Mouse (Mus musculus) liver, embryonic 14.5 days (tissue): ENCODE results near the gene Nubp2. TPM values are rescaled to one million over a fixed set of nuclear protein-coding genes. Genes with fewer than 3 reads are reported as not detected.

Experiments
- ATAC-seq: fragments of 200-750 bp; cut with Nextera tagmentation; 2 replicates; pipeline ENCODE4 v1.8.0; 2017; ENCODE audit warnings: moderate number of reproducible peaks, mild to moderate bottlenecking, moderate library complexity; ENCODE audit not compliant: insufficient read depth
- DNase-seq, 3 experiments: peaks; one replicate each; pipeline ENCODE4 v3.0.0-alpha.2; 2012 to 2013; ENCODE audit warnings: low read depth in 3 of 3, low spot score in 3 of 3
- H3K27ac ChIP-seq: fragments of 300-500 bp; sonication (generic); 2 replicates; pipeline ENCODE4 v1.5.1; 2014; ENCODE audit warnings: moderate library complexity, mild to moderate bottlenecking, control low read depth, inconsistent platforms
- H3K27me3 ChIP-seq: fragments of 300-500 bp; sonication (generic); 2 replicates; pipeline ENCODE4 v1.6.1; 2014; ENCODE audit warnings: mild to moderate bottlenecking, low read length, moderate library complexity; ENCODE audit not compliant: control insufficient read depth, insufficient read depth
- H3K36me3 ChIP-seq: fragments of 300-500 bp; sonication (generic); replicated peaks from 2 replicates; pipeline ENCODE4 v1.6.1; 2014; ENCODE audit warnings: low read depth; ENCODE audit not compliant: control insufficient read depth, insufficient read depth
- H3K4me1 ChIP-seq, 2 experiments: fragments of 200-500 bp in 1 of 2; fragments of 300-500 bp in 1 of 2; sonication (generic) in 1 of 2; replicated peaks; 2 replicates each; pipeline ENCODE4 v1.6.1; 2012 to 2014; ENCODE audit warnings: antibody characterized with exemption in 1 of 2, inconsistent platforms in 1 of 2, low read length in 1 of 2; ENCODE audit not compliant: control insufficient read depth in 2 of 2, insufficient read depth in 2 of 2
- H3K4me2 ChIP-seq: fragments of 300-500 bp; sonication (generic); 2 replicates; pipeline ENCODE4 v1.6.1; 2014; ENCODE audit warnings: low read depth, mild to moderate bottlenecking, control low read depth, moderate library complexity
- H3K4me3 ChIP-seq, 2 experiments: fragments of 200-500 bp in 1 of 2; fragments of 300-500 bp in 1 of 2; sonication (generic) in 1 of 2; 2 replicates each; pipeline ENCODE4 v1.5.1; 2012 to 2014; ENCODE audit warnings: low read depth in 2 of 2, low read length in 2 of 2, mild to moderate bottlenecking in 2 of 2, control low read depth in 1 of 2, inconsistent platforms in 1 of 2, moderate library complexity in 1 of 2; ENCODE audit not compliant: insufficient read depth in 1 of 2
- H3K9ac ChIP-seq: fragments of 300-500 bp; sonication (generic); replicated peaks from 2 replicates; pipeline ENCODE4 v1.6.1; 2014; ENCODE audit warnings: mild to moderate bottlenecking, control low read depth, moderate library complexity
- H3K9me3 ChIP-seq: fragments of 300-500 bp; sonication (generic); 2 replicates; pipeline ENCODE4 v1.6.1; 2016; ENCODE audit warnings: low read length, mixed read lengths; ENCODE audit not compliant: control insufficient read depth
- CTCF ChIP-seq: IDR thresholded peaks from 2 replicates; pipeline ENCODE4 v1.5.1; 2016; ENCODE audit warnings: antibody characterized with exemption, low read depth, control low read depth
- EP300 ChIP-seq: IDR thresholded peaks from 2 replicates; pipeline ENCODE4 v1.6.1; 2016; ENCODE audit warnings: antibody characterized with exemption, low read depth
- WGBS: fragments of 180-500 bp; shearing (Covaris S2); extraction: QIAGEN DNeasy Blood & Tissue Kit; methylation state at CpG from one replicate; pipeline ENCODE4 v1.1.7; 2014; ENCODE audit not compliant: insufficient replicate concordance; 5-methylcytosine and 5-hydroxymethylcytosine counted together
- polyA plus RNA-seq, 2 experiments: library from polyadenylated mRNA; depleted of rRNA in 1 of 2; stranded (reverse) in 1 of 2; unstranded in 1 of 2; fragments of >200 nt; fragmentation: Nextera tagmentation in 1 of 2; extraction: Ambion mirVana in 1 of 2; gene quantifications; 2 replicates each; pipeline versions ENCODE4 v1.2.1 to v1.2.3; 2012 to 2014

Gene Nubp2
- polyA plus RNA-seq, 2 experiments: 30.8 to 80.1 TPM

- Histone ChIP-seq H3K27ac (no peak overlapping the region), H3K27me3 (no peaks in the 10 kb centered on the region), H3K4me3 (no peak overlapping the region), H3K9ac (no peak overlapping the region), H3K4me1 (peaks cover 14 to 22% of the 10 kb centered on the region in 2 experiments), H3K36me3 (peaks cover 59% of the 10 kb centered on the region), H3K9me3 (no peaks in the 10 kb centered on the region), H3K4me2 (peak overlapping the region; percentile 89; the same call in 1 of the 2 replicates)
- DNase-seq (no peak), ATAC-seq (no peak)
- WGBS: 75% methylated on average over 3 of the region's 3 CpGs
- TF ChIP-seq EP300 (no peak), CTCF (no peak)
These were observed 2.7 kb upstream of the Nubp2 start for GRCm38 (mm10) chr17:24888862-24889261.

GRCm38 (mm10) chr17:24887291-24888080, 1.3 kb upstream of the Nubp2 start:
- TF ChIP-seq CTCF (no peak), EP300 (no peak)
- peak overlapping the region; percentile 89 for H3K4me2 ChIP-seq
- 59% methylated on average over 18 of the region's 18 CpGs for WGBS
- no peaks in the 10 kb centered on the region for H3K27me3 ChIP-seq
- peaks cover 66% of the 10 kb centered on the region for H3K36me3 ChIP-seq
- peak overlapping the region; percentile 52 for H3K27ac ChIP-seq
- DNase-seq: no peak
- ATAC-seq: no peak
- H3K4me1 ChIP-seq: peaks cover 14 to 19% of the 10 kb centered on the region in 2 experiments
- H3K4me3 ChIP-seq: peak overlapping the region; percentile 85 to 96
- H3K9ac ChIP-seq: peak overlapping the region; percentile 81
- H3K9me3 ChIP-seq: no peaks in the 10 kb centered on the region

- Histone ChIP-seq H3K9me3 (no peaks in the 10 kb centered on the region), H3K9ac (peak overlapping the region; percentile 81), H3K36me3 (peaks cover 61% of the 10 kb centered on the region), H3K27ac (peak overlapping the region; percentile 52), H3K4me1 (peaks cover 14 to 19% of the 10 kb centered on the region in 2 experiments), H3K27me3 (no peaks in the 10 kb centered on the region), H3K4me3 (peak overlapping the region; percentile 85 to 96), H3K4me2 (peak overlapping the region; percentile 89)
- ATAC-seq (peak; percentile 50), DNase-seq (no peak)
- under 1% methylated on average over 18 of the region's 18 CpGs for WGBS
- TF ChIP-seq EP300: no peak
- no peak for TF ChIP-seq CTCF
These were observed 753 bp upstream of the Nubp2 start for GRCm38 (mm10) chr17:24886932-24887271.

GRCm38 (mm10) chr17:24885356-24886133, 604 bp downstream of the Nubp2 start:
- Histone ChIP-seq H3K27me3 (no peaks in the 10 kb centered on the region), H3K36me3 (peaks cover 47% of the 10 kb centered on the region), H3K4me1 (peaks cover 14 to 19% of the 10 kb centered on the region in 2 experiments), H3K4me2 (peak overlapping the region; percentile 99), H3K9ac (peak overlapping the region; percentile 81), H3K4me3 (peak overlapping the region; percentile 96 to 97), H3K27ac (peak overlapping the region; percentile 40), H3K9me3 (no peaks in the 10 kb centered on the region)
- no peak for DNase-seq
- TF ChIP-seq EP300 (no peak), CTCF (no peak)
- 20% methylated on average over 22 of the region's 22 CpGs for WGBS
- no peak for ATAC-seq

- H3K9ac ChIP-seq: peak overlapping the region; percentile 81; the same call in 1 of the 2 replicates
- TF ChIP-seq CTCF: no peak
- TF ChIP-seq EP300: no peak
- H3K4me2 ChIP-seq: peak overlapping the region; percentile 99; the same call in 1 of the 2 replicates
- H3K4me3 ChIP-seq: 0 out of 4 replicates have a peak overlapping the region, but pooled peaks have one; percentile 96 to 97
- peaks cover 14 to 19% of the 10 kb centered on the region in 2 experiments for H3K4me1 ChIP-seq
- no peaks in the 10 kb centered on the region for H3K9me3 ChIP-seq
- H3K27ac ChIP-seq: no peak overlapping the region
- 72% methylated on average over 6 of the region's 6 CpGs for WGBS
- peaks cover 36% of the 10 kb centered on the region for H3K36me3 ChIP-seq
- DNase-seq (no peak), ATAC-seq (no peak)
- H3K27me3 ChIP-seq: no peaks in the 10 kb centered on the region
These were observed 1.8 kb downstream of the Nubp2 start for GRCm38 (mm10) chr17:24884391-24884790.
